Mouse (Mus musculus) spleen, adult 2 months (tissue): ENCODE data around the gene Olfr247. TPM values are rescaled to one million over a fixed set of nuclear protein-coding genes. Genes with fewer than 3 reads are reported as not detected.

Experiments used
- DNase-seq, 2 experiments: peaks; one replicate each; pipeline versions ENCODE4 v3.0.0 to v3.0.0-alpha.2; 2012 to 2021; ENCODE audit warnings: low spot score in 2 of 2, low read depth in 1 of 2
- H3K27ac ChIP-seq: fragments of 200-500 bp; 2 replicates; pipeline ENCODE4 v1.5.1; 2012; ENCODE audit warnings: low read length, inconsistent platforms; ENCODE audit not compliant: insufficient read depth
- H3K27me3 ChIP-seq: fragments of 200-500 bp; 2 replicates; pipeline ENCODE4 v1.6.1; 2012; ENCODE audit warnings: mild to moderate bottlenecking, moderate library complexity, low read length, inconsistent platforms; ENCODE audit not compliant: control insufficient read depth, insufficient read depth
- H3K36me3 ChIP-seq: fragments of 200-500 bp; 2 replicates; pipeline ENCODE4 v1.6.1; 2012; ENCODE audit warnings: mild to moderate bottlenecking, low read length, inconsistent platforms; ENCODE audit not compliant: control insufficient read depth, insufficient read depth
- H3K4me1 ChIP-seq: fragments of 200-500 bp; 2 replicates; pipeline ENCODE4 v1.6.1; 2011; ENCODE audit warnings: inconsistent platforms; ENCODE audit not compliant: control insufficient read depth, insufficient read depth, insufficient read length
- H3K4me3 ChIP-seq: fragments of 200-500 bp; 2 replicates; pipeline ENCODE4 v1.5.1; 2011; ENCODE audit warnings: mild to moderate bottlenecking, inconsistent platforms; ENCODE audit not compliant: insufficient read depth, insufficient read length; ENCODE audit errors: extremely low read depth
- CTCF ChIP-seq: fragments of 200-500 bp; IDR thresholded peaks from 2 replicates; pipeline ENCODE4 v1.5.1; 2011; ENCODE audit warnings: mild to moderate bottlenecking, inconsistent platforms; ENCODE audit not compliant: insufficient read depth, insufficient read length, insufficient replicate concordance; ENCODE audit errors: extremely low read depth
- POLR2A ChIP-seq: fragments of 200-500 bp; IDR thresholded peaks from 2 replicates; pipeline ENCODE4 v1.6.1; 2011; ENCODE audit warnings: low read depth, low read length, inconsistent platforms
- WGBS: fragments of 180-500 bp; shearing (Covaris S2); methylation state at CpG from one replicate; pipeline ENCODE4 v1.1.7; 2018; 5-methylcytosine and 5-hydroxymethylcytosine counted together
- polyA plus RNA-seq: library from polyadenylated mRNA; depleted of rRNA; stranded (reverse); fragments of >200 nt; gene quantifications from 2 replicates; pipeline ENCODE4 v1.2.3, GENCODE M21; 2012; rRNA removed

Olfr247 gene
- polyA plus RNA-seq, 1 experiment: not detected

- Histone ChIP-seq H3K27ac (no peak within 1 kb of the TSS), H3K4me3 (no peak within 1 kb of the TSS), H3K27me3 (no peaks in the 10 kb centered on the region), H3K4me1 (no peaks in the 10 kb centered on the region), H3K36me3 (no peaks in the 10 kb centered on the region)
- DNase-seq: no peak
- 91% methylated on average over 2 of the region's 2 CpGs for WGBS
- TF ChIP-seq CTCF (no peak), POLR2A (no peak)
Measured at GRCm38 (mm10) chr10:129949000-129949399, 26.9 kb downstream of the Olfr247 start, which contains the start of gene Olfr818. TSS of gene Olfr818 (minus strand) at chr10:129949100.

Other genes with a start within 250 kb of the Olfr247 start
- not detected in 2 replicates for gene Olfr805, start 246.8 kb downstream of the Olfr247 start, polyA plus RNA-seq
- gene Olfr806, start 234.2 kb downstream of the Olfr247 start, polyA plus RNA-seq: not detected in 2 replicates
- gene Olfr807, start 218.3 kb downstream of the Olfr247 start, polyA plus RNA-seq: not detected in 2 replicates
- gene Olfr808, start 210.7 kb downstream of the Olfr247 start, polyA plus RNA-seq: not detected in 2 replicates
- not detected in 2 replicates for gene Olfr809, start 201.5 kb downstream of the Olfr247 start, polyA plus RNA-seq
- not detected in 2 replicates for gene Olfr810, start 181.2 kb downstream of the Olfr247 start, polyA plus RNA-seq
- gene Olfr811, start 171.7 kb downstream of the Olfr247 start, polyA plus RNA-seq: not detected in 2 replicates
- gene Olfr812, start 130.0 kb downstream of the Olfr247 start, polyA plus RNA-seq: not detected in 2 replicates
- gene Olfr813, start 120.8 kb downstream of the Olfr247 start, polyA plus RNA-seq: not detected in 2 replicates
- gene Olfr814, start 96.3 kb downstream of the Olfr247 start, polyA plus RNA-seq: not detected in 2 replicates
- not detected in 2 replicates for gene Olfr815, start 70.3 kb downstream of the Olfr247 start, polyA plus RNA-seq
- not detected in 2 replicates for gene Olfr816, start 60.5 kb downstream of the Olfr247 start, polyA plus RNA-seq
- gene Olfr818, start 27.0 kb downstream of the Olfr247 start, polyA plus RNA-seq: not detected in 2 replicates
- not detected in 2 replicates for gene Olfr819, start 8.9 kb downstream of the Olfr247 start, polyA plus RNA-seq
- not detected in 2 replicates for gene Gm10310, start 8.9 kb upstream of the Olfr247 start, polyA plus RNA-seq
- gene Olfr820, start 36.5 kb upstream of the Olfr247 start, polyA plus RNA-seq: not detected in 2 replicates
- gene Olfr821, start 54.2 kb upstream of the Olfr247 start, polyA plus RNA-seq: not detected in 2 replicates
- not detected in 2 replicates for gene Olfr822, start 95.1 kb upstream of the Olfr247 start, polyA plus RNA-seq
- gene Olfr823, start 139.2 kb upstream of the Olfr247 start, polyA plus RNA-seq: not detected in 2 replicates
- not detected in 2 replicates for gene Olfr824, start 153.9 kb upstream of the Olfr247 start, polyA plus RNA-seq
- not detected in 2 replicates for gene Olfr825, start 190.6 kb upstream of the Olfr247 start, polyA plus RNA-seq
- not detected in 2 replicates for gene Olfr826, start 208.0 kb upstream of the Olfr247 start, polyA plus RNA-seq
- gene Olfr827, start 238.3 kb upstream of the Olfr247 start, polyA plus RNA-seq: not detected in 2 replicates